Mouse (Mus musculus) C2C12 (cell line): Measurements from ENCODE around the gene Rap2a. TPM values are rescaled to one million over a fixed set of nuclear protein-coding genes. Genes with fewer than 3 reads are reported as not detected.

Experiments
- H3K27me3 ChIP-seq: one replicate; pipeline ENCODE4 v1.6.1; 2011; ENCODE audit not compliant: control insufficient read depth, insufficient read depth, insufficient read length
- H3K36me3 ChIP-seq: one replicate; pipeline ENCODE4 v1.6.1; 2011; ENCODE audit not compliant: control insufficient read depth, insufficient read depth
- H3K4me3 ChIP-seq: one replicate; pipeline ENCODE4 v1.5.1; 2011; ENCODE audit warnings: mild to moderate bottlenecking, control low read depth; ENCODE audit not compliant: poor library complexity, insufficient read depth, severe bottlenecking
- H3K79me2 ChIP-seq: one replicate; pipeline ENCODE4 v1.6.1; 2011; ENCODE audit not compliant: control insufficient read depth, insufficient read depth
- H3K79me3 ChIP-seq: one replicate; pipeline ENCODE4 v1.6.1; 2011; ENCODE audit warnings: low read depth, control low read depth
- H3ac ChIP-seq: one replicate; pipeline ENCODE3; 2011; ENCODE audit warnings: low read depth; ENCODE audit not compliant: control insufficient read depth, insufficient read length
- CEBPB ChIP-seq: IDR thresholded peaks from one replicate; pipeline ENCODE4 v1.6.1; 2011; ENCODE audit warnings: low read depth, mild to moderate bottlenecking, control low read depth, moderate library complexity
- CTCF ChIP-seq: IDR thresholded peaks from one replicate; pipeline ENCODE4 v1.5.1; 2011; ENCODE audit not compliant: control insufficient read depth, insufficient read depth, insufficient read length
- FOSL1 ChIP-seq: IDR thresholded peaks from one replicate; pipeline ENCODE4 v1.8.0; 2011; ENCODE audit warnings: mild to moderate bottlenecking, low read length; ENCODE audit not compliant: poor library complexity, insufficient read depth, severe bottlenecking
- MAX ChIP-seq: IDR thresholded peaks from one replicate; pipeline ENCODE4 v1.6.1; 2011; ENCODE audit warnings: mild to moderate bottlenecking, control low read depth
- MYOD1 ChIP-seq: IDR thresholded peaks from one replicate; pipeline ENCODE4 v1.6.1; 2011; ENCODE audit warnings: low read depth; ENCODE audit not compliant: control insufficient read depth, insufficient read length
- MYOG ChIP-seq: IDR thresholded peaks from one replicate; pipeline ENCODE4 v1.6.1; 2011; ENCODE audit not compliant: control insufficient read depth, insufficient read length; ENCODE audit errors: extremely low read depth
- USF1 ChIP-seq: IDR thresholded peaks from one replicate; pipeline ENCODE4 v1.6.1; 2011; ENCODE audit warnings: low read depth, mild to moderate bottlenecking, control low read depth, moderate library complexity
- polyA plus RNA-seq: library from polyadenylated mRNA; unstranded; fragments of >200 nt; fragmentation: generic; extraction: Trizol; gene quantifications from one replicate; pipeline ENCODE4 v1.2.1, GENCODE M21; 2012; ENCODE audit warnings: missing spikeins

Gene Rap2a
- polyA plus RNA-seq, 1 experiment, result 11.8 TPM

- Histone ChIP-seq H3K36me3 (no peaks in the 10 kb centered on the region), H3K79me3 (no peaks in the 10 kb centered on the region), H3ac (no peak overlapping the region), H3K27me3 (peaks cover 14% of the 10 kb centered on the region), H3K4me3 (no peak overlapping the region), H3K79me2 (no peaks in the 10 kb centered on the region)
- TF ChIP-seq FOSL1 (no peak), MYOG (no peak), CEBPB (no peak), MAX (no peak), MYOD1 (no peak), CTCF (no peak), USF1 (no peak)
Measured at GRCm38 (mm10) chr14:120535924-120536323, 57.7 kb downstream of the Rap2a start.

- Histone ChIP-seq H3K27me3 (peaks cover 14% of the 10 kb centered on the region), H3K79me3 (no peaks in the 10 kb centered on the region), H3ac (no peak overlapping the region), H3K79me2 (no peaks in the 10 kb centered on the region), H3K36me3 (no peaks in the 10 kb centered on the region), H3K4me3 (no peak overlapping the region)
- no peak for TF ChIP-seq MAX
- TF ChIP-seq FOSL1, result no peak
- TF ChIP-seq CTCF, result no peak
- no peak for TF ChIP-seq USF1
- no peak for TF ChIP-seq MYOD1
- TF ChIP-seq MYOG, result no peak
- TF ChIP-seq CEBPB, result no peak
Measured at GRCm38 (mm10) chr14:120539128-120539527, 60.9 kb downstream of the Rap2a start.

GRCm38 (mm10) chr14:120539626-120540025 is 61.4 kb downstream of the Rap2a start:
- Histone ChIP-seq H3K36me3 (no peaks in the 10 kb centered on the region), H3ac (no peak overlapping the region), H3K27me3 (peaks cover 14% of the 10 kb centered on the region), H3K79me3 (no peaks in the 10 kb centered on the region), H3K4me3 (no peak overlapping the region), H3K79me2 (no peaks in the 10 kb centered on the region)
- TF ChIP-seq USF1 (no peak), CTCF (no peak), MAX (no peak), CEBPB (no peak), FOSL1 (no peak), MYOG (no peak), MYOD1 (no peak)

- no peaks in the 10 kb centered on the region for H3K79me2 ChIP-seq
- TF ChIP-seq MYOG (no peak), USF1 (no peak), CEBPB (no peak), CTCF (no peak), MAX (no peak), FOSL1 (no peak), MYOD1 (no peak)
- no peak overlapping the region for H3ac ChIP-seq
- H3K27me3 ChIP-seq, result peaks cover 14% of the 10 kb centered on the region
- H3K36me3 ChIP-seq, result no peaks in the 10 kb centered on the region
- H3K4me3 ChIP-seq, result no peak overlapping the region
- H3K79me3 ChIP-seq, result no peaks in the 10 kb centered on the region
Measured at GRCm38 (mm10) chr14:120542445-120542844, 64.2 kb downstream of the Rap2a start.

GRCm38 (mm10) chr14:120542976-120543375 is 64.7 kb downstream of the Rap2a start:
- Histone ChIP-seq H3ac (no peak overlapping the region), H3K36me3 (no peaks in the 10 kb centered on the region), H3K79me2 (no peaks in the 10 kb centered on the region), H3K27me3 (peaks cover 14% of the 10 kb centered on the region), H3K79me3 (no peaks in the 10 kb centered on the region), H3K4me3 (no peak overlapping the region)
- TF ChIP-seq FOSL1 (no peak), MAX (no peak)

- Histone ChIP-seq H3K36me3 (no peaks in the 10 kb centered on the region), H3K27me3 (peaks cover 13% of the 10 kb centered on the region), H3K79me2 (no peaks in the 10 kb centered on the region), H3ac (no peak overlapping the region), H3K79me3 (no peaks in the 10 kb centered on the region), H3K4me3 (no peak overlapping the region)
- TF ChIP-seq USF1 (no peak), MYOG (no peak), CEBPB (no peak), FOSL1 (no peak)
Measured at GRCm38 (mm10) chr14:120543846-120544245, 65.6 kb downstream of the Rap2a start.
